Mouse (Mus musculus): ENCODE measurements at regions not wholly inside any gene's neighbourhood (a gene's known extent, or its start where the extent isn't known, plus 50 kb on each side); places are given as distances from the start of the nearest gene placed in this dataset.
A peak's percentile ranks its signal among the peaks of the same experiment; 100 is the strongest.

- peak; percentile 71 for ATAC-seq (ENCODE audit: low FRiP score, low read depth)
- no peaks in the 10 kb centered on the region for H3K36me3 ChIP-seq
- H3K9ac ChIP-seq, result no peak overlapping the region
- no peak overlapping the region for H3K27ac ChIP-seq
- 47% methylated on average over 3 of the region's 3 CpGs for WGBS
- H3K4me1 ChIP-seq, result 0 out of 2 replicates have a peak, but pooled peaks cover 7% of the 10 kb centered on the region
- no peaks in the 10 kb centered on the region for H3K27me3 ChIP-seq
- H3K9me3 ChIP-seq, result no peaks in the 10 kb centered on the region
- no peak overlapping the region for H3K4me3 ChIP-seq
- no peak overlapping the region for H3K4me2 ChIP-seq (replicated peaks)
Observed at GRCm38 (mm10) chr16:78697514-78698209, 121.2 kb upstream of the D16Ertd472e start.

- peaks cover 11% of the 10 kb centered on the region for H3K4me1 ChIP-seq
- ATAC-seq (ENCODE audit: low FRiP score, low read depth), result peak; percentile 75
- H3K9me3 ChIP-seq, result no peaks in the 10 kb centered on the region
- H3K4me2 ChIP-seq (replicated peaks), result no peak overlapping the region
- peak overlapping the region; percentile 48; the same call in 1 of the 2 replicates for H3K27ac ChIP-seq
- H3K36me3 ChIP-seq, result no peaks in the 10 kb centered on the region
- no peak overlapping the region for H3K9ac ChIP-seq
- H3K27me3 ChIP-seq, result no peaks in the 10 kb centered on the region
- H3K4me3 ChIP-seq, result no peak overlapping the region
Observed at GRCm38 (mm10) chr16:78688251-78688650, 111.7 kb upstream of the D16Ertd472e start.

- Histone ChIP-seq H3K4me1 (peaks cover 11% of the 10 kb centered on the region), H3K27ac (no peak overlapping the region), H3K27me3 (no peaks in the 10 kb centered on the region), H3K4me3 (no peak overlapping the region), H3K4me2 (replicated peaks) (no peak overlapping the region), H3K36me3 (no peaks in the 10 kb centered on the region), H3K9ac (no peak overlapping the region), H3K9me3 (no peaks in the 10 kb centered on the region)
- 11% methylated on average over 1 of the region's 1 CpGs for WGBS
- no peak for ATAC-seq (ENCODE audit: low FRiP score, low read depth)
Observed at GRCm38 (mm10) chr16:78685160-78685559, 108.7 kb upstream of the D16Ertd472e start.

- ATAC-seq (ENCODE audit: low FRiP score, low read depth), result no peak
- no peak overlapping the region for H3K4me2 ChIP-seq (replicated peaks)
- WGBS, result 67% methylated on average over 8 of the region's 8 CpGs
- no peak overlapping the region for H3K9ac ChIP-seq
- H3K27ac ChIP-seq, result no peak overlapping the region
- no peaks in the 10 kb centered on the region for H3K9me3 ChIP-seq
- no peaks in the 10 kb centered on the region for H3K27me3 ChIP-seq
- no peak overlapping the region for H3K4me3 ChIP-seq
- no peaks in the 10 kb centered on the region for H3K36me3 ChIP-seq
- H3K4me1 ChIP-seq, result peaks cover 11% of the 10 kb centered on the region
Observed at GRCm38 (mm10) chr16:78684031-78684430, 107.5 kb upstream of the D16Ertd472e start.

GRCm38 (mm10) chr16:78661126-78661525 is 84.6 kb upstream of the D16Ertd472e start:
- Histone ChIP-seq H3K27ac (no peak overlapping the region), H3K9ac (no peak overlapping the region)

GRCm38 (mm10) chr16:78644710-78645109 is 68.2 kb upstream of the D16Ertd472e start:
- ATAC-seq (ENCODE audit: low FRiP score, low read depth), result no peak
- Histone ChIP-seq H3K9ac (no peak overlapping the region), H3K27ac (no peak overlapping the region), H3K4me3 (no peak overlapping the region), H3K27me3 (no peaks in the 10 kb centered on the region), H3K4me1 (no peaks in the 10 kb centered on the region), H3K9me3 (no peaks in the 10 kb centered on the region), H3K36me3 (no peaks in the 10 kb centered on the region), H3K4me2 (replicated peaks) (no peak overlapping the region)
- WGBS, result 11% methylated on average over 1 of the region's 1 CpGs

More at GRCm38 (mm10) chr16:78661126-78661525, 84.6 kb upstream of the D16Ertd472e start:
- no peaks in the 10 kb centered on the region for H3K27me3 ChIP-seq
- no peaks in the 10 kb centered on the region for H3K9me3 ChIP-seq
- 70% methylated on average over 7 of the region's 7 CpGs for WGBS
- H3K4me2 ChIP-seq (replicated peaks), result no peak overlapping the region
- no peak overlapping the region for H3K4me3 ChIP-seq
- H3K4me1 ChIP-seq, result no peaks in the 10 kb centered on the region
- no peaks in the 10 kb centered on the region for H3K36me3 ChIP-seq
- ATAC-seq (ENCODE audit: low FRiP score, low read depth), result no peak

GRCm38 (mm10) chr16:78641717-78642116 is 65.2 kb upstream of the D16Ertd472e start:
- Histone ChIP-seq H3K4me1 (no peaks in the 10 kb centered on the region), H3K9me3 (no peaks in the 10 kb centered on the region), H3K4me3 (no peak overlapping the region), H3K27me3 (no peaks in the 10 kb centered on the region), H3K4me2 (replicated peaks) (no peak overlapping the region), H3K27ac (no peak overlapping the region), H3K36me3 (no peaks in the 10 kb centered on the region), H3K9ac (no peak overlapping the region)
- peak; percentile 43; the same call in 1 of the 2 replicates for ATAC-seq (ENCODE audit: low FRiP score, low read depth)
- WGBS, result 17% methylated on average over 5 of the region's 5 CpGs

GRCm38 (mm10) chr16:78641205-78641604 is 64.7 kb upstream of the D16Ertd472e start:
- no peak for ATAC-seq (ENCODE audit: low FRiP score, low read depth)
- peaks cover under 1% of the 10 kb centered on the region; the same call in 1 of the 2 replicates for H3K27me3 ChIP-seq
- 64% methylated on average over 3 of the region's 3 CpGs for WGBS
- H3K9ac ChIP-seq, result no peak overlapping the region
- H3K9me3 ChIP-seq, result no peaks in the 10 kb centered on the region
- H3K4me3 ChIP-seq, result no peak overlapping the region
- no peaks in the 10 kb centered on the region for H3K36me3 ChIP-seq
- no peak overlapping the region for H3K27ac ChIP-seq
- H3K4me2 ChIP-seq (replicated peaks), result no peak overlapping the region
- H3K4me1 ChIP-seq, result no peaks in the 10 kb centered on the region

- whole genome bisulfite sequencing, result 64% methylated on average over 6 of the region's 6 CpGs
- H3K27ac ChIP-seq, result no peak overlapping the region
- ATAC-seq (ENCODE audit: low FRiP score, low read depth), result no peak
Observed at GRCm38 (mm10) chr16:78637452-78637851, 60.9 kb upstream of the D16Ertd472e start.

GRCm38 (mm10) chr16:78637015-78637414 is 60.5 kb upstream of the D16Ertd472e start:
- no peak overlapping the region for H3K4me3 ChIP-seq

More at GRCm38 (mm10) chr16:78637452-78637851, 60.9 kb upstream of the D16Ertd472e start:
- Histone ChIP-seq H3K4me1 (no peaks in the 10 kb centered on the region), H3K9ac (no peak overlapping the region), H3K4me2 (replicated peaks) (no peak overlapping the region), H3K9me3 (no peaks in the 10 kb centered on the region), H3K4me3 (no peak overlapping the region), H3K27me3 (peaks cover 6% of the 10 kb centered on the region; the same call in 1 of the 2 replicates), H3K36me3 (no peaks in the 10 kb centered on the region)

GRCm38 (mm10) chr16:78635774-78636173 is 59.3 kb upstream of the D16Ertd472e start:
- Histone ChIP-seq H3K9ac (no peak overlapping the region), H3K9me3 (no peaks in the 10 kb centered on the region), H3K27ac (no peak overlapping the region), H3K4me2 (replicated peaks) (no peak overlapping the region), H3K36me3 (no peaks in the 10 kb centered on the region), H3K27me3 (peaks cover 6% of the 10 kb centered on the region; the same call in 1 of the 2 replicates), H3K4me1 (no peaks in the 10 kb centered on the region), H3K4me3 (no peak overlapping the region)
- 82% methylated on average over 5 of the region's 5 CpGs for WGBS
- ATAC-seq (ENCODE audit: low FRiP score, low read depth), result no peak

More at GRCm38 (mm10) chr16:78637015-78637414, 60.5 kb upstream of the D16Ertd472e start:
- WGBS, result 41% methylated on average over 5 of the region's 5 CpGs
- H3K27ac ChIP-seq, result no peak overlapping the region
- H3K4me2 ChIP-seq (replicated peaks), result no peak overlapping the region
- H3K9ac ChIP-seq, result no peak overlapping the region
- peaks cover 6% of the 10 kb centered on the region; the same call in 1 of the 2 replicates for H3K27me3 ChIP-seq
- no peak for ATAC-seq (ENCODE audit: low FRiP score, low read depth)
- no peaks in the 10 kb centered on the region for H3K9me3 ChIP-seq
- H3K36me3 ChIP-seq, result no peaks in the 10 kb centered on the region
- H3K4me1 ChIP-seq, result no peaks in the 10 kb centered on the region

GRCm38 (mm10) chr16:78635257-78635656 is 58.7 kb upstream of the D16Ertd472e start:
- H3K9ac ChIP-seq, result no peak overlapping the region
- H3K27ac ChIP-seq, result no peak overlapping the region
- H3K4me2 ChIP-seq (replicated peaks), result no peak overlapping the region
- no peaks in the 10 kb centered on the region for H3K36me3 ChIP-seq
- no peaks in the 10 kb centered on the region for H3K4me1 ChIP-seq
- ATAC-seq (ENCODE audit: low FRiP score, low read depth), result no peak
- no peaks in the 10 kb centered on the region for H3K9me3 ChIP-seq
- no peak overlapping the region for H3K4me3 ChIP-seq
- peaks cover 6% of the 10 kb centered on the region; the same call in 1 of the 2 replicates for H3K27me3 ChIP-seq
- WGBS, result 22% methylated on average over 8 of the region's 8 CpGs

- Histone ChIP-seq H3K27me3 (peaks cover 6% of the 10 kb centered on the region; the same call in 1 of the 2 replicates), H3K36me3 (no peaks in the 10 kb centered on the region), H3K4me3 (no peak overlapping the region), H3K4me1 (no peaks in the 10 kb centered on the region), H3K4me2 (replicated peaks) (no peak overlapping the region), H3K9ac (no peak overlapping the region), H3K27ac (no peak overlapping the region), H3K9me3 (no peaks in the 10 kb centered on the region)
- WGBS, result 73% methylated on average over 5 of the region's 5 CpGs
- no peak for ATAC-seq (ENCODE audit: low FRiP score, low read depth)
Observed at GRCm38 (mm10) chr16:78631797-78632196, 55.3 kb upstream of the D16Ertd472e start.
